Mouse (Mus musculus) forelimb bud, embryonic 11.5 days (tissue): ENCODE results near the gene Serpinb6b.

Source experiments
- DNase-seq: peaks from one replicate; pipeline ENCODE4 v3.0.0-alpha.2; 2012; ENCODE audit warnings: low read depth, low spot score

The Serpinb6b gene

GRCm38 (mm10) chr13:32974889-32975460, 10.0 kb downstream of the Serpinb6b start:
- DNase-seq: no peak

GRCm38 (mm10) chr13:32975710-32976109, 10.7 kb downstream of the Serpinb6b start:
- DNase-seq: no peak

GRCm38 (mm10) chr13:32982556-32983042, 17.6 kb downstream of the Serpinb6b start:
- DNase-seq: no peak

GRCm38 (mm10) chr13:32986256-32986655, 21.2 kb downstream of the Serpinb6b start:
- no peak for DNase-seq

GRCm38 (mm10) chr13:32993152-32993893, 28.3 kb downstream of the Serpinb6b start:
- DNase-seq: no peak

- no peak for DNase-seq
Observed at GRCm38 (mm10) chr13:32993894-32994242, 28.9 kb downstream of the Serpinb6b start.

GRCm38 (mm10) chr13:32995051-32995450, 30.0 kb downstream of the Serpinb6b start:
- DNase-seq: no peak

- DNase-seq: no peak
Observed at GRCm38 (mm10) chr13:33001341-33001740, 36.3 kb downstream of the Serpinb6b start.

- no peak for DNase-seq
Observed at GRCm38 (mm10) chr13:33002950-33003349, 37.9 kb downstream of the Serpinb6b start, which contains the start of gene Serpinb9. Gene Serpinb9 (plus strand): TSS chr13:33003250.

- DNase-seq: no peak
Observed at GRCm38 (mm10) chr13:33003523-33004413, 38.8 kb downstream of the Serpinb6b start.

GRCm38 (mm10) chr13:33004414-33005105, 39.6 kb downstream of the Serpinb6b start:
- DNase-seq: peak; percentile 68

GRCm38 (mm10) chr13:33005501-33006075, 40.6 kb downstream of the Serpinb6b start:
- no peak for DNase-seq

- DNase-seq: no peak
Observed at GRCm38 (mm10) chr13:33006555-33006954, 41.5 kb downstream of the Serpinb6b start.

- no peak for DNase-seq
Observed at GRCm38 (mm10) chr13:33012395-33012794, 47.4 kb downstream of the Serpinb6b start.

GRCm38 (mm10) chr13:33013271-33013670, 48.3 kb downstream of the Serpinb6b start:
- DNase-seq: no peak

- no peak for DNase-seq
Observed at GRCm38 (mm10) chr13:33022371-33022770, 57.4 kb downstream of the Serpinb6b start.

- DNase-seq: no peak
Observed at GRCm38 (mm10) chr13:33026427-33027057, 61.5 kb downstream of the Serpinb6b start.

- no peak for DNase-seq
Observed at GRCm38 (mm10) chr13:33027244-33027643, 62.2 kb downstream of the Serpinb6b start, which contains the start of gene Serpinb9b. Gene Serpinb9b (plus strand): TSS chr13:33027416.

- DNase-seq: no peak
Observed at GRCm38 (mm10) chr13:33028146-33028545, 63.1 kb downstream of the Serpinb6b start.

GRCm38 (mm10) chr13:33028550-33028949, 63.5 kb downstream of the Serpinb6b start:
- DNase-seq: no peak
